Mouse (Mus musculus): Measurements from ENCODE around the gene Zmym3.
"Not testable (repeated sequence)": the region's sequence is repeated elsewhere in the genome, so short reads cannot be mapped to it uniquely, and the experiment has no call there.

Zmym3 gene

DNA sequence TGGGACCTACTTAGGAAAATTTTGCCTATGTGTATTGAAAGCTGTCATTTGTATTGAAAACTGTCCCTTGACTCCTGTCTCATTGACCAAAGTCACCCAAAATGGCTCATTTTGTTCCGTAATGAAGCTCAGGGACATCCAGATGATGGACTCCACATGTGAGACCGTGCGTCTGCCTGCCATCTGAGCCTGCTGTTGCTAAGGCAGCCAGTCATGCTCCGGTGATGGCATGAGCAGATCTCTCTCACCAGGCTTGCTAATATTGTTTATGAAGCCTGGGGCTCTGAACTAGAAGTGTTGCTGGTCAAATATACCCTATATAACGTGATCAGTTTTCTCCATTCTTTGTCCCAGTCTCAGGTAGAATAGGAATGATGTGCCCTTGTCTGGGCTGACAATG, 47.7 kb downstream of the Zmym3 start:
- DNase-seq, result no peak

DNA sequence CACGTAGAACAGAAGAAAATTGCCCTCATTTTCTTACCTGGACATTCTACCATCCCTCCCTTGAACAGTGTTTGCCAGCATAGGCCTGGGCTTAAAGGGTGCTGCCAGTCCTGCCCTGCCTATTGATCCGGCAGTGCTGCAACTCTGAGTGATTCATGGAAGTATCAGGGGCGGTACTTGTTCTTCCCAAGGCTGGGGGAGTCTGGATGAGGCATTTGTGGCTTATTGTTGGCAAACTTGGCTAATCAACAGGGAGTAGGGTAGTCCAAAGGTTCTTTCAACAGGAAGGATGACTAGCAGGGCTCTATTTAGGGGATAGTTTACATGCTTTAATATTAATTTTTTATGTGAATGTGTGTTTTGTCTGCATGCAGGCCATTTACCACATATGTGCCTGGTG, 50.1 kb downstream of the Zmym3 start:
- no peak for DNase-seq

DNA sequence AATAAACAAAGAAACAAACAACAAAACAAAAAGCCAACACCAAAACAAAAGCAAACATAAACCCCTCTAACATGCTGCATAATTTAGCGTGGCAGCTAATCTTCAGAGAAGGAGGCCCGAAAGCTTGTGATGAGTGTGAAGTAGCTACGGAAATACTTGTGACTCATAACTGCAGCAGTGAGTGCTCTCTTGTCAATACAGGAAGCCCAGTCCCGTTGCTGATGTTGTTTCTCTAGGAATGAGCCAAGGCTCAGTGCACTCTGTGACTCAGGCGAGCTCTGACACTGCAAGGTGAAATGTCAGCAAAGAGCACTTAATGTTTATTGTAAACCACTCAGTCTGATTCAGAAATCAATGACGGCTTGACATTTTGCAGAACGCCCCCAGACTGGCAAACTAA, 51.6 kb downstream of the Zmym3 start:
- DNase-seq, result no peak

DNA sequence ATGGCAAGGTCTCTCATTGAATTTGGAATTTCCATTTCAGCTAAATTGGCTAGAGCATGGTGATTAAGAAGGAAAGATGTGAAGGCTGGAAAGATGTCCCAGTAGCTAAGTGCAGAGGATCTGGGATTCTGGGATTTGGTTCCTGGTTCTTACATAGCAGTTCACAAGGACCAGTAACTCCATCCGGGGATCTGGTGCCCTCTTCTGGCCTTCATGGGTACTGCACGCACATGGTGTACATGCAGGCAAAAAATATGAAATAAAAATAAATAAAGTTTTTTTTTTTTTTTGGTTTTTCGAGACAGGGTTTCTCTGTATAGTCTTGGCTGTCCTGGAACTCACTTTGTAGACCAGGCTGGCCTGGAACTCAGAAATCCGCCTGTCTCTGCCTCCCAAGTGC, 61.7 kb downstream of the Zmym3 start:
- not testable (repeated sequence) for DNase-seq

Data from heart, adult 11 months (tissue).